In the genomic region with DNA sequence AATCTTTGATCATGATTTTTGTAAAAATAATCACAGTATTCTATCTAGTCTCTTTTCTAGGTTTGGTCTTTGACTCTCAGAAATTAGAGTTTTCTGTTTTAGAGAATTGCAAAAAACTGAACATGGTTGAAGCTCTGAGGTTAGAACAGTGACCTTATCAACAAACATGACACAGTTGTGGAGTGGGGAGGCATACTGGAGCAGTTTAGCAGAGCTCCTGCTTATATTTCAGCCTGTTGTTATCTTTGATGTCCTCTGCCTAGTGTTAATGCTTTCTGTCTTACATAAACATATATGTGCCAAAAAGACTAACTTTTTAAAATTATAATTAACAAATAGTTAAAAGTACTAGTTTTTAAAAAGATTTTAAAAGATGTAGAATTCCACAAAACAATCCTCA, we compare ENCODE assay signal across 19 mouse cellular contexts. TPM values are rescaled to one million over a fixed set of nuclear protein-coding genes. Genes with fewer than 3 reads are reported as not detected.
DNase-seq lines count a peak whose midpoint lies in the region; ATAC-seq and TF ChIP-seq lines count a peak whose summit lies in the region.
"Had no signal": no experiment of that assay in that cellular context is flagged by ENCODE, and none has a peak within 500 bp of the region (broad histone marks: within the 10 kb centered on the region; RNA-seq: fewer than 3 reads in every experiment).

No protein-coding gene starts in this region.

- no peak for TF ChIP-seq POLR2A in CH12.LX (IDR thresholded peaks at IDR 0.05; ENCODE audit: low read depth, low read length)

- no peak overlapping the region for H3K4me2 ChIP-seq in liver, postnatal 0 days (ENCODE audit: low read depth, low read length)
- no peak overlapping the region for H3K4me2 ChIP-seq in CH12.LX (ENCODE audit: insufficient read depth, low read depth, poor library complexity, severe bottlenecking)
- no peak overlapping the region for H3K4me2 ChIP-seq in hindbrain, postnatal 0 days (ENCODE audit: low read depth, low read length)
- H3K4me2 ChIP-seq: embryonic facial prominence, embryonic 15.5 days; hindbrain, embryonic 13.5 days had no signal

- no peak for TF ChIP-seq RAD21 in CH12.LX (IDR thresholded peaks at IDR 0.05; ENCODE audit: low read depth, low read length)

- no peak for ATAC-seq in liver, postnatal 0 days
- no peak for ATAC-seq in hindbrain, postnatal 0 days
- ATAC-seq: forebrain, embryonic 14.5 days; Patski had no signal

- TF ChIP-seq EP300 in liver, postnatal 0 days (IDR thresholded peaks at IDR 0.05; ENCODE audit: low read depth): no peak
- TF ChIP-seq EP300 in CH12.LX (IDR thresholded peaks at IDR 0.05; ENCODE audit: low read length): no peak

- dilution Hi-C loops in CH12.LX (cut with MboI; ENCODE audit: extremely low pct_ligation_motif_present, extremely low pct_unique_long_range_greater_than_20kb, low sequenced_read_pairs): no loop called here

- H3K9me3 ChIP-seq in liver, postnatal 0 days (ENCODE audit: low read length): no peaks in the 10 kb centered on the region
- H3K9me3 ChIP-seq in CH12.LX (replicated peaks; ENCODE audit: low read length): no peaks in the 10 kb centered on the region
- no peaks in the 10 kb centered on the region for H3K9me3 ChIP-seq in hindbrain, postnatal 0 days (ENCODE audit: low read length)
- H3K9me3 ChIP-seq: embryonic facial prominence, embryonic 15.5 days; forebrain, embryonic 10.5 days; heart, embryonic 15.5 days; hindbrain, embryonic 13.5 days had no signal

- H3K9ac ChIP-seq in liver, postnatal 0 days (replicated peaks): no peak overlapping the region
- no peak overlapping the region for H3K9ac ChIP-seq in CH12.LX (ENCODE audit: insufficient read depth, low read depth)
- no peak overlapping the region for H3K9ac ChIP-seq in hindbrain, postnatal 0 days (replicated peaks; ENCODE audit: low read length)
- H3K9ac ChIP-seq: embryonic facial prominence, embryonic 15.5 days; heart, embryonic 15.5 days; hindbrain, embryonic 13.5 days had no signal

- H3K4me3 ChIP-seq in liver, postnatal 0 days (ENCODE audit: low read depth, low read length): no peak overlapping the region
- H3K4me3 ChIP-seq in CH12.LX (replicated peaks in 1 of 3; ENCODE audit: low read depth in 2 of 3, low read length in 2 of 3, poor library complexity in 1 of 3): no peak overlapping the region
- no peak overlapping the region for H3K4me3 ChIP-seq in hindbrain, postnatal 0 days (ENCODE audit: low read length)
- H3K4me3 ChIP-seq: embryonic facial prominence, embryonic 15.5 days; forebrain, embryonic 10.5 days; heart, embryonic 15.5 days; hindbrain, embryonic 13.5 days had no signal

- H3K4me1 ChIP-seq in liver, postnatal 0 days (ENCODE audit: insufficient read depth): peaks cover 18% of the 10 kb centered on the region
- H3K4me1 ChIP-seq in CH12.LX (ENCODE audit: control insufficient read depth in 1 of 2, insufficient read depth in 2 of 2): peaks cover 5 to 57% of the 10 kb centered on the region in 2 experiments; a peak in 3 of 4 replicates
- no peaks in the 10 kb centered on the region for H3K4me1 ChIP-seq in hindbrain, postnatal 0 days (ENCODE audit: insufficient read depth, low read length)

- H3K79me2 ChIP-seq in CH12.LX (replicated peaks; ENCODE audit: control insufficient read depth, extremely low read depth, insufficient read depth, poor library complexity, severe bottlenecking): peaks cover 51% of the 10 kb centered on the region

- in situ Hi-C loops in CH12.LX (cut with MboI; ENCODE audit: low pct_ligation_motif_present, low pct_unique_long_range_greater_than_20kb, low sequenced_read_pairs): no loop called here

- TF ChIP-seq CTCF in liver, postnatal 0 days (IDR thresholded peaks at IDR 0.05; ENCODE audit: low read depth): no peak
- TF ChIP-seq CTCF in CH12.LX (conservative IDR thresholded peaks at IDR 0.05 in 1 of 2, IDR thresholded peaks at IDR 0.05 in 1 of 2; ENCODE audit: low read depth in 2 of 2, low read length in 2 of 2): no peak
- TF ChIP-seq CTCF in hindbrain, postnatal 0 days (IDR thresholded peaks at IDR 0.05; ENCODE audit: low read depth): no peak

- H3K27ac ChIP-seq in liver, postnatal 0 days (ENCODE audit: low read depth): no peak overlapping the region
- no peak overlapping the region for H3K27ac ChIP-seq in CH12.LX (ENCODE audit: insufficient read depth, low read depth)
- no peak overlapping the region for H3K27ac ChIP-seq in hindbrain, postnatal 0 days
- H3K27ac ChIP-seq: embryonic facial prominence, embryonic 15.5 days; forebrain, embryonic 10.5 days; hindbrain, embryonic 13.5 days had no signal

- H3K36me3 ChIP-seq in liver, postnatal 0 days (replicated peaks; ENCODE audit: insufficient read depth, low read length): no peaks in the 10 kb centered on the region
- H3K36me3 ChIP-seq in CH12.LX (replicated peaks in 1 of 2; ENCODE audit: control insufficient read depth in 1 of 2, insufficient read depth in 1 of 2, low read length in 1 of 2): peaks cover 0 to 9% of the 10 kb centered on the region in 2 experiments
- H3K36me3 ChIP-seq in hindbrain, postnatal 0 days (ENCODE audit: insufficient read depth, low read length): no peaks in the 10 kb centered on the region
- H3K36me3 ChIP-seq: embryonic facial prominence, embryonic 15.5 days; forebrain, embryonic 10.5 days; heart, embryonic 15.5 days; hindbrain, embryonic 13.5 days had no signal

- peak; percentile 15 for DNase-seq in liver
- no peak for DNase-seq in liver, postnatal 0 days
- DNase-seq in CH12.LX (ENCODE audit: extremely low read depth): no peak
- peak; percentile 36 for DNase-seq in induced T-regulatory cell, adult 2 months (ENCODE audit: low read depth)
- no peak for DNase-seq in hindbrain, postnatal 0 days (ENCODE audit: low spot score)
- DNase-seq in cerebellum, postnatal 36 days: no peak
- no peak for DNase-seq in cerebellum, adult 8-10 months
- DNase-seq: adrenal gland, postnatal 14 days; cerebellum, adult 18-20 months; cerebellum, postnatal 10 days; embryo, embryonic 11 days; gastrocnemius, postnatal 36 days; heart, postnatal 14 days had no signal

- no peaks in the 10 kb centered on the region for H3K27me3 ChIP-seq in liver, postnatal 0 days (ENCODE audit: insufficient read depth, low read length)
- H3K27me3 ChIP-seq in CH12.LX (replicated peaks): no peaks in the 10 kb centered on the region
- H3K27me3 ChIP-seq in hindbrain, postnatal 0 days (ENCODE audit: insufficient read depth, low read length): no peaks in the 10 kb centered on the region
- H3K27me3 ChIP-seq: embryonic facial prominence, embryonic 15.5 days; heart, embryonic 15.5 days; hindbrain, embryonic 13.5 days; Patski had no signal

TF ChIP-seq in CH12.LX, 34 proteins besides CTCF, POLR2A, EP300 and RAD21:
- TF ChIP-seq ZNF384 (IDR thresholded peaks at IDR 0.05; ENCODE audit: low read depth, low read length) (0 out of 2 replicates have a peak, but pooled peaks have one; percentile 1), NRF1 (IDR thresholded peaks at IDR 0.05; ENCODE audit: low read depth, low read length) (no peak)

RNA-seq across cellular contexts. Expression of gene Wdr78, which starts 9.3 kb away (rescaled TPM):
- polyA plus RNA-seq in liver, postnatal 0 days (2015; fragmentation: Nextera tagmentation; extraction: Ambion mirVana): 0.06 and 0.12 TPM in 2 replicates
- total RNA-seq in CH12.LX (2012; rRNA removed) (0.71 and 1.1 TPM in 2 replicates), CH12.LX (2014; rRNA removed) (0.47 and 0.63 TPM in 2 replicates)
- 0.29 and 0.60 TPM in 2 replicates for polyA plus RNA-seq in CH12.LX (2012; ENCODE audit: insufficient read length, low read depth)
- total RNA-seq in hindbrain, postnatal 0 days (2014; rRNA removed): 4.2 TPM in 2 replicates
- 2.8 and 3.0 TPM in 2 replicates for polyA plus RNA-seq in hindbrain, postnatal 0 days (2015; fragmentation: Nextera tagmentation; extraction: Ambion mirVana)

RNA-seq across cellular contexts. Expression of gene Mier1, which starts 9.4 kb away (rescaled TPM):
- polyA plus RNA-seq in liver, postnatal 0 days (2015; fragmentation: Nextera tagmentation; extraction: Ambion mirVana): 22.6 and 25.4 TPM in 2 replicates
- total RNA-seq in CH12.LX (2012; rRNA removed) (34.4 and 36.2 TPM in 2 replicates), CH12.LX (2014; rRNA removed) (22.5 and 24.9 TPM in 2 replicates)
- polyA plus RNA-seq in CH12.LX (2012; ENCODE audit: insufficient read length, low read depth): 35.0 and 50.3 TPM in 2 replicates
- total RNA-seq in hindbrain, postnatal 0 days (2014; rRNA removed): 26.1 and 27.8 TPM in 2 replicates
- 37.4 and 39.2 TPM in 2 replicates for polyA plus RNA-seq in hindbrain, postnatal 0 days (2015; fragmentation: Nextera tagmentation; extraction: Ambion mirVana)

Comparison
In these comparisons a context has a peak if more than half of its experiments do, and no peak if none do; other contexts are left out.
1. DNase-seq: peak in liver (single experiment) and induced T-regulatory cell, adult 2 months (single experiment); none in liver, postnatal 0 days (single experiment), CH12.LX (single experiment), hindbrain, postnatal 0 days (single experiment), cerebellum, postnatal 36 days (0 of 2) and cerebellum, adult 8-10 months (single experiment).